Mouse (Mus musculus): Measurements from ENCODE around the gene Styk1.

Gene Styk1

DNA sequence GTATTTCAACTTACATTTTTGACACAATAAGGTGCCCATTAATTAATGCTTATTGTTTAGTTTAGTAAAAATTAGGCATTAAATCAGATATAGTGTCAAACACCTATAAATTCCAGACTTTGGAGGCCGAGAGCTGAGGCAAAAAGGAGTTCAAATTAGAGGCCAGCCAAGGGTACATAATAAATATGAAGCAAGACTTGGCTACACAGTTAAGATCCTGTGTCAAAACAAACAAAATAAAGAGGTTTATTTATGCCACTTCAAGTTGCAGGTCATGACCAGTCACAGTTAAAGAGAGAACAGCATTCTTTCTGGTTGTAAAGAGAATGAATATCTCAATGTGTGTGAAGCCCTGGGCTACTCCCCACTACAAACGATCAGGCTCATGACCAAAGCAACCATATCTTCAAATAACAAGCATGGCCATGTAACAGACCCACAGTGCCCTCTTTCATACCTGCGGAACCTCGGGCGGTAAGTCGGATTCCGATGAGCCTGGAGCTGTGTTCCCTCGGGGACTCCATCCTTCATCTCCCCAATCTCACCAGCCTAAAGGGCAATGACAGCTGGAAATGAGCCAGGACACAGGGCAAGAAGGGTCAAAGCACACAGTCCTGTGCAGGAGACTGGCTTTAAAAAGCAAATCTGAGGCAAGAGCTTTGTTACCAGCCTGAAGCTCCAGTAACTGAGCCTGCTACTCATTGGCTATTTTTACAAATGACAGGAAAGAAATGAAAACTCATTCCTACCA, 16.6 kb upstream of the Styk1 start:
- DNase-seq (ENCODE audit: low spot score), result no peak

- peak; percentile 40 for DNase-seq (ENCODE audit: low spot score)
Measured at GRCm38 (mm10) chr6:131367101-131367500, 13.7 kb upstream of the Styk1 start.

- DNase-seq (ENCODE audit: low spot score), result no peak
Measured at GRCm38 (mm10) chr6:131364353-131364752, 11.0 kb upstream of the Styk1 start.

DNA sequence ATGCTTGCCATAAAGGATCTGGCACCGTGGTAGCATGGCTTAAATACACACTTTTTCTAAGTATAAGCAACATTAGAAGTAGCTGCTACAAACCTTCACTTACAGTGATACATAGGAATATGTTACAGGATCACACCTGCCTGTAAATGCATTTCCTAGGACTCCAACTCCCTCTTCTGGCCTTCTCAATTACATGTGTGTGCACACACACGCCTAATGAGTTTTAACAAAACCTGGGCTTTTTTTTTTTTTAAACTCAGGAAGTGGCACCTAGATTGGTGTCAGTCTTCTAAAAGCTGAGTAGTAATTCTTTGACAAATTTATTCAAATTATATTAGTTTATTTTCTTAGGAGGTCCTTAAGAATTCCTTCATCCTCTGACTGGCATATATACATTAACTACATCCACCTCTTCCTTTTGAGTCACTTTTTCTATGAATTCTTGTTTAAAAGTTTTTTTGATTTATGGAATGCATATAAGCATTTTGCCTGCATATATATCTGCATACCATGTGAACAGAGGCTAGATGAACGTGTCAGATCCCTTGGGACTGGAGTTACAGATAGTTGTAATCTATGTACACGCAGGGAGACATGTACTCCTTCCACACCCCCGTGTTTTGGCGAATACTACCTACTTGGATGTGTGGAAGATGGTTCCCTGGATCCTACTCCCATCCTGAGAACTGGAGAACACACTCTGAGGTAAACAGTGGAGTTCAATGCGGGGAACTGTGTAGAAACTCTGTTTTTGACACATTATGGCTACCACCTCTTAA, 9.8 kb upstream of the Styk1 start:
- no peak for DNase-seq (ENCODE audit: low spot score)

- no peak for DNase-seq (ENCODE audit: low spot score)
Measured at GRCm38 (mm10) chr6:131360693-131361092, 7.3 kb upstream of the Styk1 start.

DNA sequence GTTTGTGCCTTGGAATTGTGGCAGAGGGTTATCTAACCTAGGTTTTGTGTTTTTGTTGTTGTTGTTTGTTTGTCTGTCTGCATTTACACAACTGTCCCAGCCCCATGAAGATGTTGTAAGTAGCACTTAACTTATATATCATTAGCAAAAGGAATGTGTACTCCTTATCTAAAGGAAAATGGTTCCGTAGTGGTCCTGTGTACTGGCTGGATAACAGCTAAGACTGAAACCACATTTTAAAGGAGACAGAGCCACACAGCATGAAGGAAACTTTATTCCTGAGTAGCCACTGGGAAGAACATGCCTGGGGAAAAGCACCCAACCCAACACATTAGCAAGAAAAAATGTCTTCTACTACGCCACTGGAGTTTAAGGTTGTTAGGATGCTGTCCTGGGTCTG, 6.1 kb upstream of the Styk1 start:
- no peak for DNase-seq (ENCODE audit: low spot score)

GRCm38 (mm10) chr6:131354913-131355312, 1.5 kb upstream of the Styk1 start:
- DNase-seq (ENCODE audit: low spot score), result no peak

- DNase-seq (ENCODE audit: low spot score), result no peak
Measured at GRCm38 (mm10) chr6:131347026-131347425, 6.4 kb downstream of the Styk1 start.

- DNase-seq (ENCODE audit: low spot score), result no peak
Measured at GRCm38 (mm10) chr6:131344346-131344745, 9.1 kb downstream of the Styk1 start.

- no peak for DNase-seq (ENCODE audit: low spot score)
Measured at GRCm38 (mm10) chr6:131340082-131340481, 13.3 kb downstream of the Styk1 start.

DNA sequence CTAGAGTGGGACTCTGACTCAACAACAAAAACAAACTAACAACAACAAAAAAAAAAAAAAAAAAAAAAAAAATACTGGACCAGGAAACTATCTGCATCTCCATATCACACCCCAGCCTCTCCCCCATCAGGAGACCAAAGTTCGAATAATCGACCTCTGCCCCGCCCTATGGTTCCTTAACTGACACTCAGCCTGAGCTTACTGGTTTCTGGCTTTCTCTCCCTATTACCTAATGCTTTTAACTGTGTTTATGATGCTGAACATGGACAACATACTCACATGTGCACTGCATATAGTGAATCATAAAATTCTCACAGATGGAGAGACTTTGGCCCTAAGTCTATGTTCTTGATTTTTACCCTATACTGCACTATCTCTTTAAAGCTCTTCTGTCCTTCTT, 14.1 kb downstream of the Styk1 start:
- DNase-seq (ENCODE audit: low spot score), result no peak

GRCm38 (mm10) chr6:131338787-131339186, 14.6 kb downstream of the Styk1 start:
- DNase-seq (ENCODE audit: low spot score), result no peak

- DNase-seq (ENCODE audit: low spot score), result no peak
Measured at GRCm38 (mm10) chr6:131327076-131327475, 26.3 kb downstream of the Styk1 start.

DNA sequence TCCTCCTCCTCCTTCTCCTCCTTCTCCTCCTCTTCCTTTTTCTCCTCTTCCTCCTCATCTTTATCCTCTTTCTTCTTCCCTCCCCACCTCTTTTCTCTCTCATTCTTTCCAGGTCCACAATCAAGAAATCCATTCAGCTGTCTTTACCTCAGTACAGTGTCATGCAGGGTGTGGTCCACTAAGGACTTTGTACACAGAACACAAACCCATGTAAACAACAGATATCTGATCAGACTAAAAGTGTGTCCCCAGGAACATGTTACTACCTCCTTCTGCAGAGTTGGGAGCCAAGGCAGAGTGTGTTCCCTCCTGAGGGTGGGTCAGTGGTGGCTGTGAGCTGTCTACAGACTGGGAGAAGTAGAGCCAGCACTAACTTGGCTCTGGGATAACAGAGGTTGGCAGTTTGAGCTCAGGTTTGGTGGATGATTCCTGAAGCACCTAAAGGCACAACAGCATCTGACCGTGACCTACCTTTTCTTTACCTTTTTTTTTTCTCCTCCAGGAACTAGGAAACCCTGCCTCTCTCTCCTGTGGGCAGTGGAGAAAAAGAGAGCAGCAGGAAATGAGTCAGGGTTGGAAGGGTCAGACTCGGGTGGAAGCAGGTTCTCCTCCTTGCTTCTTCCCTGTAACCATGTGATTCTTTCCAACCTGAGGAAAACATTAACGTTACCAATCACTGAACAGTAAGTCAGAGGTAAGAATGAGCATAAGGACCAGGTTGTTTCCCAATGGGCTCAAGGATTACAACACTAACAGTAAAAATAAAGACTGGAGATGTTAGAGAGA, 31.4 kb downstream of the Styk1 start:
- DNase-seq (ENCODE audit: low spot score), result no peak

DNA sequence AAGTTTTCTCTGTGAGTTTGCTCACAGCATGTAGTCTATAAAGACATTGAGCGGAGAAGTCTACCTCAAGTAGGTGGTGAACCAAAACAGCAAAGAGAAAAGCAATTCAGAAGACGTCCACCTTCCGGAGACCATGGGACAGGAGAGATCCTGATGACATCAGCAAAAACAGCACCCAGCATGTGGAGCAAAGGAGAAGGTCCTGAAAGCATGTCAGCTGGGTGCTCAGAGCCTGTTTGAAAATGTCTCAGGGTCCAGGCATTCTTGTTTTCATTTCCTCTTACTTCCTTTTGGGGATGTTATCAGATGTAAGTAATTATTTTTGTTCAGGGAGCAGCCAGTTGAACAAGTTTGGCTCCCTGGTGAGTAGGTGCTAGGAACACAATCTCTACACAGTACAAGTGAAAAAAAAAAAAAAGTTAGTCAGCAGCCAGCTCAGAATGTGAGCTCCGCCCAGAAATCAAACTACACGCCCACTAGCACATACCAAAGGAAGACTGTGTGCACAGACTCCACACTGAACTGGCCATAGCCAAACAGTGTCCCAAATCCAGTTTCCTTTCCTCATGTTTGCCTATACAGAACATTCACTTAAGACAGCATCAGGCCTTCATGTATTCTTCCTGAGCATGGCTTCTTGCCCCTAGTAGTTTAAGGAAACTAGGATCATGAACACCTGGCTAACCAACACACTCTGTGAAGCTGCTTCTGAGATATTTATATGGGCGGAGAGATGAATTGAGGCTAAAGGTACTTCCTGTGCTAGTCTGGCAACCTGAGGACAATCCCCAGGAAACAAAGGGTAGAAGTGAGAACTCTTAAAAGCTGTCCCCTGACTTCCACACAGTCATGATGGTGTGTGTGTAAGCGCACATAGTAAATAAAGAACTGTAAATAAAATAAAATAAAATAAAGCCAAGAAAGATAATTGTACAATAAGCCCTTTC, 37.0 kb downstream of the Styk1 start:
- no peak for DNase-seq (ENCODE audit: low spot score)

DNA sequence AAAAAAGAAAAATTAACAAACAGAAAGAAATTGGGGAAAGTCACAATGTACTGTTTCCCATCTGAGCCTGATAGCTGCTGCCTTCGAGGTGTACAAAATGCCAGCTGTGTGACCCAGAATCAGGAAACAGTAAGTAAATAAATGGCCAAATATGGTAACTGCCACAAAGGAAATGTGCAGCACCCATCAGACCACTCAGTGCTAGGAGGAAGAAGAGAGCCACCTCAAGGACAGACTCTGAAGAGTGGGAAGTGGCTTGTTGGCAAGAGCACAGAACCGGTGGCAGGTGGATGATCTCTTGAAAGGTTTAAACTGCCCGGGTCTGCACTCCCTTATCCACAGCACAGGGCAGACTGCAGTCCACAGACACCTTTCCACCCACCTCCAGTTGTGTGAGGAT, 45.4 kb downstream of the Styk1 start:
- no peak for DNase-seq (ENCODE audit: low spot score)

DNA sequence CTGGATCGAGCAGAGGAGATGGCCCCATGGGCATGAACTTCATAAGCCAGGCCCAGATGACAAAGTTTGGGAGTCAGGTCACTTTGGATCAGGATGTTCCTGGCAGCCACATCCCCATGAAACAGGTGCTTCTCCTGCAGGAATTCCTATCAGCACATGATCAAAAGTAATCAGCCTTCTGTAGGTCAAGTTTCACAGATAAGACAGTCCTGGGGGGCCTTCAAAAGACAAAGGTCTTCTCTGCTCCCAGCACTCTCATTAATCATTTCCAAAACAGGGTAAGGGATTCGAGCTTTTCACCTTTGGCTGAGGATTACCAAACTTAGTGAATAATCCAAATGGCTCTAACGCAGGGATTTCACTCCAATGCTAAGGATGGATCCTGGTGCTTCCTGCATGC, 48.6 kb downstream of the Styk1 start:
- DNase-seq (ENCODE audit: low spot score), result no peak

DNA sequence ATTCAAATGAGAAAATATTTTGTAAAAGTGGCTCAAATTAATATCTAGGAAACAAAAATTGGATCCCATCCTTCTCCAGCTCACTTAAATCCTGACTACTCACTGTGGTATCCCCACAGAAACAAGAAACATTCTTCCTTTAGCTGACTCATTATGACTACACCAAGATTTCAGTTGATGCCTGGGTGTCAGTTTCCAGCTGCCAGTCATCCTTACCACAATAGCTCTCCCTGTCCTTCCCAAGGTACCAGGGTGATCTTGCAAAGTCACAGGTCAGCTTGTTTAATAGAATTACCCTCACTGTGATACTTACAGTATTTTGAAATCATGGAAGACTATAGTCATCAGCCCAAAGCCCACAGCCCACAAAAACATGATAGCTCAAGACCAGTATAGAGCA, 54.9 kb downstream of the Styk1 start:
- no peak for DNase-seq (ENCODE audit: low spot score)

- no peak for DNase-seq (ENCODE audit: low spot score)
Measured at GRCm38 (mm10) chr6:131294435-131295112, 58.8 kb downstream of the Styk1 start.

- DNase-seq (ENCODE audit: low spot score), result no peak
Measured at GRCm38 (mm10) chr6:131293916-131294315, 59.5 kb downstream of the Styk1 start.

Data from embryo, embryonic 10 days (tissue).